In genomic region chr9:92599940-92600538, GRCm38 (mm10) we compare ENCODE assay signal across 21 mouse cellular contexts. TPM values are rescaled to one million over a fixed set of nuclear protein-coding genes. Genes with fewer than 3 reads are reported as not detected.
DNase-seq lines count a peak whose midpoint lies in the region; ATAC-seq lines count a peak whose summit lies in the region.
"Had no signal": no experiment of that assay in that cellular context is flagged by ENCODE, and none has a peak within 500 bp of the region (broad histone marks: within the 10 kb centered on the region; RNA-seq: fewer than 3 reads in every experiment).

No protein-coding gene starts in this region.

- no peaks in the 10 kb centered on the region for H3K4me1 ChIP-seq in heart, embryonic 15.5 days (replicated peaks)
- no peaks in the 10 kb centered on the region for H3K4me1 ChIP-seq in limb, embryonic 15.5 days
- H3K4me1 ChIP-seq: forebrain, embryonic 15.5 days; hindbrain, embryonic 13.5 days had no signal

- H3K27ac ChIP-seq in heart, embryonic 15.5 days = 0 out of 2 replicates have a peak overlapping the region, but pooled peaks have one; percentile 6
- no peak overlapping the region for H3K27ac ChIP-seq in limb, embryonic 15.5 days
- H3K27ac ChIP-seq: forebrain, embryonic 15.5 days; hindbrain, embryonic 13.5 days; liver, embryonic 14.5 days; macrophage had no signal

- DNase-seq in cerebellum, adult 11-12 months = peak; percentile 11
- no peak for DNase-seq in cerebellum, postnatal 4 days (ENCODE audit: low spot score in 2 of 2)
- DNase-seq in heart, postnatal 25 days (ENCODE audit: low spot score) = no peak
- DNase-seq in brain, adult 2 months (ENCODE audit: low read depth, low spot score) = peak; percentile 41
- DNase-seq in layer of hippocampus, adult 9-10 months (ENCODE audit: low spot score) = no peak
- DNase-seq: adrenal gland, postnatal 10 days; gastrocnemius, postnatal 14 days; kidney, postnatal 36 days; layer of hippocampus, adult 9-11 months; retina, postnatal 1 day; right cerebral cortex, postnatal 4 days had no signal

- no peaks in the 10 kb centered on the region for H3K9me3 ChIP-seq in heart, embryonic 15.5 days (replicated peaks)
- no peaks in the 10 kb centered on the region for H3K9me3 ChIP-seq in limb, embryonic 15.5 days
- H3K9me3 ChIP-seq: forebrain, embryonic 15.5 days; G1E; hindbrain, embryonic 13.5 days had no signal

- 0 out of 2 replicates have a peak, but pooled peaks cover 13% of the 10 kb centered on the region for H3K36me3 ChIP-seq in heart, embryonic 15.5 days
- H3K36me3 ChIP-seq in limb, embryonic 15.5 days = peaks cover 19% of the 10 kb centered on the region
- H3K36me3 ChIP-seq: forebrain, embryonic 15.5 days had no signal

- intact Hi-C loops in heart, postnatal 25 days (cut with DNase I) = loop anchor here (5.0 kb wide), 1 partner anchor 53 kb away; no protein-coding TSS in a partner anchor

- WGBS in heart, embryonic 15.5 days = 75% methylated on average over 15 of the region's 15 CpGs
- 63% methylated on average over 15 of the region's 15 CpGs for WGBS in limb, embryonic 15.5 days

- no peak overlapping the region for H3K4me3 ChIP-seq in heart, embryonic 15.5 days
- no peak overlapping the region for H3K4me3 ChIP-seq in limb, embryonic 15.5 days
- H3K4me3 ChIP-seq: forebrain, embryonic 15.5 days; hindbrain, embryonic 13.5 days had no signal

- no peak overlapping the region for H3K9ac ChIP-seq in heart, embryonic 15.5 days
- no peak overlapping the region for H3K9ac ChIP-seq in limb, embryonic 15.5 days
- H3K9ac ChIP-seq: forebrain, embryonic 15.5 days; hindbrain, embryonic 13.5 days; liver, embryonic 14.5 days had no signal

- ATAC-seq in heart, embryonic 15.5 days (replicated peaks; ENCODE audit: insufficient number of reproducible peaks, insufficient read depth, low FRiP score, low read depth) = no peak
- peak; percentile 69 for ATAC-seq in limb, embryonic 15.5 days (ENCODE audit: insufficient number of reproducible peaks, low FRiP score, low TSS enrichment, low read depth)
- ATAC-seq: activated CD4-positive, CD25-positive, alpha-beta regulatory T cell, adult 4 months; forebrain, embryonic 15.5 days; inflammation-experienced regulatory T-cells, adult 6 months had no signal

- no peaks in the 10 kb centered on the region for H3K27me3 ChIP-seq in heart, embryonic 15.5 days
- H3K27me3 ChIP-seq in limb, embryonic 15.5 days = no peaks in the 10 kb centered on the region
- H3K27me3 ChIP-seq: forebrain, embryonic 15.5 days; hindbrain, embryonic 13.5 days had no signal

- H3K4me2 ChIP-seq in heart, embryonic 15.5 days = no peak overlapping the region
- H3K4me2 ChIP-seq in limb, embryonic 15.5 days = no peak overlapping the region
- H3K4me2 ChIP-seq: forebrain, embryonic 15.5 days; hindbrain, embryonic 13.5 days; midbrain, embryonic 11.5 days had no signal

RNA-seq across cellular contexts. Expression of gene Plod2, which starts 58.0 kb away (rescaled TPM):
- 33.2 and 33.8 TPM in 2 replicates for polyA plus RNA-seq in heart, embryonic 15.5 days (2015; fragmentation: Nextera tagmentation; extraction: Ambion mirVana)
- 10 to 100 TPM; 17.2 to 20.9 TPM for total RNA-seq in heart, postnatal 25 days (2021)
- 52.8 and 55.2 TPM in 2 replicates for polyA plus RNA-seq in limb, embryonic 15.5 days (2015; fragmentation: Nextera tagmentation; extraction: Ambion mirVana)

Comparison
In these comparisons a context has a peak if more than half of its experiments do, and no peak if none do; other contexts are left out.
1. DNase-seq: peak in cerebellum, adult 11-12 months (single experiment) and brain, adult 2 months (single experiment); none in cerebellum, postnatal 4 days (0 of 2), heart, postnatal 25 days (single experiment) and layer of hippocampus, adult 9-10 months (single experiment).